Mouse (Mus musculus) layer of hippocampus, postnatal 25 days (tissue): ENCODE data around the gene Ccdc3. TPM values are rescaled to one million over a fixed set of nuclear protein-coding genes. Genes with fewer than 3 reads are reported as not detected.
A peak's percentile ranks its signal among the peaks of the same experiment; 100 is the strongest.
"Not testable (repeated sequence)": the region's sequence is repeated elsewhere in the genome, so short reads cannot be mapped to it uniquely, and the experiment has no call there.

Experiments used
- DNase-seq, 2 experiments: peaks; one replicate each; pipeline ENCODE4 v3.0.0; 2022; ENCODE audit warnings: mixed read lengths in 2 of 2, low spot score in 1 of 2; ENCODE audit errors: extremely low spot score in 1 of 2
- total RNA-seq, 2 experiments: library from RNA; stranded (reverse); gene quantifications; 2 replicates each; pipeline ENCODE4 v1.2.3; 2021

Ccdc3 gene
- total RNA-seq, 2 experiments from 2014 or later, result 12.9 to 15.3 TPM

- DNase-seq, result no peak
These were observed 65.6 kb downstream of the Ccdc3 start for GRCm38 (mm10) chr2:5203146-5203545.

- no peak for DNase-seq
These were observed 67.4 kb downstream of the Ccdc3 start for GRCm38 (mm10) chr2:5204941-5205340.

- no peak for DNase-seq
These were observed 69.1 kb downstream of the Ccdc3 start for GRCm38 (mm10) chr2:5206651-5207050.

GRCm38 (mm10) chr2:5214581-5214980 lies 77.0 kb downstream of the Ccdc3 start:
- no peak for DNase-seq

- DNase-seq, result no peak
These were observed 77.8 kb downstream of the Ccdc3 start for GRCm38 (mm10) chr2:5215252-5215815.

GRCm38 (mm10) chr2:5219206-5219605 lies 81.6 kb downstream of the Ccdc3 start:
- DNase-seq, result no peak

GRCm38 (mm10) chr2:5219847-5220375 lies 82.3 kb downstream of the Ccdc3 start:
- DNase-seq, result no peak

GRCm38 (mm10) chr2:5222571-5222970 lies 85.0 kb downstream of the Ccdc3 start:
- DNase-seq, result no peak

GRCm38 (mm10) chr2:5236846-5237482 lies 99.4 kb downstream of the Ccdc3 start:
- DNase-seq, result no peak

- DNase-seq, result no peak
These were observed 100.3 kb downstream of the Ccdc3 start for GRCm38 (mm10) chr2:5237870-5238269.

- DNase-seq, result no peak
These were observed 101.9 kb downstream of the Ccdc3 start for GRCm38 (mm10) chr2:5239492-5239891.

- DNase-seq, result peak; percentile 24 to 68
These were observed 103.9 kb downstream of the Ccdc3 start for GRCm38 (mm10) chr2:5241469-5241897.

- not testable (repeated sequence) for DNase-seq
These were observed 111.6 kb downstream of the Ccdc3 start for GRCm38 (mm10) chr2:5249199-5249598.

- DNase-seq, result peak; percentile 54 to 61
These were observed 112.4 kb downstream of the Ccdc3 start for GRCm38 (mm10) chr2:5249969-5250368.

GRCm38 (mm10) chr2:5258250-5258649 lies 120.7 kb downstream of the Ccdc3 start:
- DNase-seq, result no peak

- DNase-seq, result no peak
These were observed 124.7 kb downstream of the Ccdc3 start for GRCm38 (mm10) chr2:5262279-5262678.

- no peak for DNase-seq
These were observed 130.4 kb downstream of the Ccdc3 start for GRCm38 (mm10) chr2:5267980-5268379.

Other genes with a start within 250 kb of the Ccdc3 start
- 10 to 100 TPM; 78.3 to 80.8 TPM for gene Phyh, start 218.8 kb upstream of the Ccdc3 start, total RNA-seq
- gene Ucma, start 161.7 kb upstream of the Ccdc3 start, total RNA-seq, result 1 to 10 TPM; 2.4 to 3.6 TPM
- gene Mcm10, start 125.0 kb upstream of the Ccdc3 start, total RNA-seq, result 1 to 10 TPM; 1.0 to 1.1 TPM
- gene Optn, start 73.7 kb upstream of the Ccdc3 start, total RNA-seq, result 10 to 100 TPM; 14.2 to 14.6 TPM